Mouse (Mus musculus) thymus, postnatal 0 days (tissue): ENCODE measurements around the gene Ifit2. TPM values are rescaled to one million over a fixed set of nuclear protein-coding genes. Genes with fewer than 3 reads are reported as not detected.
"Not testable (repeated sequence)": the region's sequence is repeated elsewhere in the genome, so short reads cannot be mapped to it uniquely, and the experiment has no call there.

Experiments used
- DNase-seq: peaks from one replicate; pipeline ENCODE4 v3.0.0-alpha.2; 2015; ENCODE audit warnings: low spot score
- polyA plus RNA-seq: library from polyadenylated mRNA; unstranded; fragments of >200 nt; fragmentation: Nextera tagmentation; extraction: Ambion mirVana; gene quantifications from 2 replicates; pipeline ENCODE4 v1.2.1, GENCODE M21; 2015

Ifit2 gene
- polyA plus RNA-seq, 1 experiment from 2014 or later, result 17.2 TPM

GRCm38 (mm10) chr19:34593456-34593855, 43.0 kb downstream of the Ifit2 start:
- DNase-seq, result no peak

GRCm38 (mm10) chr19:34594523-34594922, 44.0 kb downstream of the Ifit2 start:
- not testable (repeated sequence) for DNase-seq

- DNase-seq, result no peak
These were observed 46.3 kb downstream of the Ifit2 start for GRCm38 (mm10) chr19:34596811-34597210.

DNA sequence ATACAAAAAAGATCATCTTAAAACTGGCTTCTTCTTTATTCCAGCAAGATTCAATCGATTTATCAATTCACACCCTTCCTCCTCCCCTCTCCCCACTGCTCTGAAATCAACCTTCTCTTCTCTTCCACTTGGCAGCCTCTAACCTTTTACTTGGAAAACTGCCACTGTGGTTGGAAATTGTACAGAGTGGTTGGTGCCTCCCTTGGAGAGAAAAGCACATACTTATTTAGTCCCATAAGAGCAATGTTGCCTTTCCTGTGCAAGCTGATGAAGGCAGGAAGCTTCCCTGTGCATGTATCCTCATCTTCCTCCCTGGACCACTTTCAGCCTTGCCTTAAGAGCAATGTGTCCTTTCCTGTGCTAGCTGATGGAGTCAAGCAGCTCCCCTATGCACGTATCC, 47.8 kb downstream of the Ifit2 start:
- no peak for DNase-seq

DNA sequence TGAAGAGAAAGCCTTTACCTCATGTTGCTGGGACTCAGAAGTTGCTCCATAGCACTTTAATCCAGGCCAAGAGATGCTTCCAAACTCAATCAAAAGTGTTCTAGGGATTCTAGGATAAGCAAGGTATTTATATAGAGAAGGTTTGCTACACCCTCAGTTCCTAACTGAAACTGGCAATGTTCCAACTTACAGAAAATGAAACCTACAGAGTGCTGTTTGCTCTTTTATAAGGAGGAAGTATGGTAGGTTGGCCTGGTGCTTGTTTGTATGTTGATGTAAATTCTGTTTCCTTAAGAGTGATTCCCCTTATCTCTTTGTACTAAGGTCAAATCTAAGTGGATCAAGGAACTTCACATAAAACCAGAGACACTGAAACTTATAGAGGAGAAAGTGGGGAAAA, 48.8 kb downstream of the Ifit2 start:
- DNase-seq, result not testable (repeated sequence)

DNA sequence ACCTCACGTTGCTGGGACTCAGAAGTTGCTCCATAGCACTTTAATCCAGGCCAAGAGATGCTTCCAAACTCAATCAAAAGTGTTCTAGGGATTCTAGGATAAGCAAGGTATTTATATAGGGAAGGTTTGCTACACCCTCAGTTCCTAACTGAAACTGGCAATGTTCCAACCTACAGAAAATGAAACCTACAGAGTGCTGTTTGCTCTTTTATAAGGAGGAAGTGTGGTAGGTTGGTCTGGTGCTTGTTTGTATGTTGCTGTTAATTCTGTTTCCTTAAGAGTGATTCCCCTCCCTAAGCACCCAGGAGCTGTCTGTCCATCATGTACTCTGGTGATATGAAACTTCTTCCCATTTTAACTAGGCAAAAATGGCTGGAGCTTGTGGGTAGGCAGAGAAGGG, 51.4 kb downstream of the Ifit2 start, which contains the start of gene Ifit1bl1:
Gene Ifit1bl1 (minus strand): TSS at position 69 of the 400 bp plus-strand sequence.
- not testable (repeated sequence) for DNase-seq

DNA sequence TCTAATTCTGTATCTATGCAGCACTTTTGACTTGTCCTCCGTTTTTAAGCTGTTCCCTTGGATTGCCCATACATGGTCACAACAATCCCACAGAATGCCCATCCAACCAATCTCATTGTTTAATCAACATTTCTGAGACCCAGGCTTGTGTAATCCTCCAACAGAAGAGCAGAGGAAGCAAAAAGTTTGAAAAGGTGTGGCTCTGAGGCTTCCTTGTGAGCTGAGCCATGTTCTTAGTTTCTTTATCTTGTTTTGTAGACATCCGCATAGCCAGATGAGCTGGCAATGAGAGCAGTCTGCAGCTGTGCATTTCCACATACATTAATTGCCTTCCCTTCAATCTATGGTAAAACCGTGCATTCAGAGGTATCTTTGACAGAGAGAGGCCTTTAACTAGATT, 55.0 kb downstream of the Ifit2 start:
- no peak for DNase-seq

- not testable (repeated sequence) for DNase-seq
These were observed 57.0 kb downstream of the Ifit2 start, which contains the start of gene Ifit3b for GRCm38 (mm10) chr19:34607237-34608051. Ifit3b (plus strand) TSS chr19:34607970.

DNA sequence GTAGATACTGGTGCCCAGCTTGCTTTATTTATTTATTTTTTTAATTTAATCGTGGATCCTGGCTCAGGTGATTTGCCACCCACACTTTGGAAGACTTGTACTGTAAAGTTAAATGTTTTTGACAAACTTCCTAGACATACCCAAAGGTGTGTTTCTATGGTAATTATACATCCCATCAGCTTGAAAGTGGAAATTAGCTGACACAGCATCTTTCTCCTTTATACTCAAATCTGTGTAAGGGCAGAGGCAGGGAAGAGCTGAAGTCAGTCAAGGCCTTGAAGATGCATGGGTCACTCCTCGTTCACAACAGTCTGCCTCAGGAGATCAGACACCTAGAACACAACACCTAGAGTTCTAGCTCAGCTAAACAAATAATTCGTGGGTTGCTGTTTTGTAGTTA, 59.6 kb downstream of the Ifit2 start:
- DNase-seq, result not testable (repeated sequence)

- DNase-seq, result not testable (repeated sequence)
These were observed 61.9 kb downstream of the Ifit2 start for GRCm38 (mm10) chr19:34612243-34613001.

DNA sequence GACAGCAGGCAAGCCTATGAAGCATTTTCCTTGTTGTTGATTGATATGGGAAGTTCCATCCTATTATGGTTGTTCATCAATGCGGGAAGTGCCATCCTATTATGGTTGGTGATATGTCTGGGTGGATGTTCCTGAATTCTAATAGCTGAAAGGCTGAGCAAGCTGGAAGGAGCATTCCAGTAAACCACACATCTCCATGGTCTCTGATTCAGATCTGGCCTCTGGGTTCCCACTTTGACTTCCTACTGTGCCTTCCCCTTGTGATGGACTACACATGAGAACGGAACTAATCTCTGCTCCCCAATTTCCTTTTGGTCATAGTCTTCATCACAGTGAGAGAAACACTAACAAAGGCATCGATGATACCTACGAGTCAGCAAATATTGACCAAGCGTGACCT, 70.4 kb downstream of the Ifit2 start:
- DNase-seq, result no peak

GRCm38 (mm10) chr19:34623781-34624180, 73.3 kb downstream of the Ifit2 start:
- DNase-seq, result no peak

DNA sequence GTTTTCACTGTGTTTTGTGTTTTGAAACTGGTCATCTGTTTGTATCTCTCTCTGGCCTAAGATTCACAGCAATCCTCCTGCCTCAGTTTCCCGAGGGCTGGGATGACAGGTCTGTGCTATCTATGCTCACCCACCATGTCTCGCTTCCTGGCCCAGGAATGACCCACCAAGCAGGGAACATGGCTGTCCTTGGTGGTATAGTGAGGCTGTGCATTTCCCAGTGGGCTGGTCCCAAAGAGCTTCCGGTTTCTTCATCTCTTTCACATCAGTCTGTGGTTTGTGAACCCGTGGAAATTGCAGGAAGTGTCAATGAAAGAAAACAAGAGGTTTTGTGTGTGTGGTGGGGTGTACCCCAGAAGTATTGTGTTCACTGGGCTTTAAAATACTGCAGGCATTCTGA, 74.2 kb downstream of the Ifit2 start:
- no peak for DNase-seq

Other genes with a start within 250 kb of the Ifit2 start
- 1.3 and 2.0 TPM in 2 replicates for gene Ch25h, start 75.5 kb upstream of the Ifit2 start, polyA plus RNA-seq
- 146 and 150 TPM in 2 replicates for gene Lipa, start 23.2 kb upstream of the Ifit2 start, polyA plus RNA-seq
- 32.1 and 40.7 TPM in 2 replicates for gene Ifit3, start 32.8 kb downstream of the Ifit2 start, polyA plus RNA-seq
- gene Ifit1bl1, start 51.3 kb downstream of the Ifit2 start, polyA plus RNA-seq, result 1.5 and 2.4 TPM in 2 replicates
- 6.6 and 7.7 TPM in 2 replicates for gene Ifit3b, start 57.3 kb downstream of the Ifit2 start, polyA plus RNA-seq
- gene Ifit1bl2, start 90.0 kb downstream of the Ifit2 start, polyA plus RNA-seq, result 0.14 and 0.21 TPM in 2 replicates
- 21.5 and 27.1 TPM in 2 replicates for gene Ifit1, start 90.2 kb downstream of the Ifit2 start, polyA plus RNA-seq
- gene Slc16a12, start 196.6 kb downstream of the Ifit2 start, polyA plus RNA-seq, result 0.23 and 0.26 TPM in 2 replicates